ENCODE assay signal across 12 mouse cellular contexts in the genomic region with DNA sequence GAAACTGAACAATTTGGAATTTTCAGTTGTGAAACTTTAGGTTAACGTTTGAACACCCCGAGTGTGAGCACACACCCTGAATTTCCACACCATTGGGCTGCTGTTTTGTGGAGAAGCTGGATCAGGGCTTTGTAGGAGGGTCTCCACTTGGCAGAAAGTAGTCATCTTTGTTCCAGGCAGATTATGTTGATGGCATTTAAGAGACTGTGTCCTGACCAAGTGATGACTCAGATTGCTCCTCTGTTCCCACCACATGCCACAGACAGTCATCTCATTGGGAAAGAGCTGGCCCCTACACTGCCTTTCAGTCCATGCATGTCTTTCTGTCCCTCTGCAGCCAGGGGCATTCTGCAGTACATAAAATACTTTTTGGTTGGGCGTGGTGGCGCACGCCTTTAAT. TPM values are rescaled to one million over a fixed set of nuclear protein-coding genes. Genes with fewer than 3 reads are reported as not detected.
DNase-seq lines count a peak whose midpoint lies in the region; ATAC-seq and TF ChIP-seq lines count a peak whose summit lies in the region.
"Had no signal": no experiment of that assay in that cellular context is flagged by ENCODE, and none has a peak within 500 bp of the region (broad histone marks: within the 10 kb centered on the region; RNA-seq: fewer than 3 reads in every experiment).

No protein-coding gene starts in this region.

- no peak for ATAC-seq in hindbrain, embryonic 11.5 days (ENCODE audit: low FRiP score)
- ATAC-seq in stomach, postnatal 0 days (ENCODE audit: low FRiP score, low TSS enrichment) = no peak

- no peak for TF ChIP-seq CTCF in thymus, adult 2 months (IDR thresholded peaks at IDR 0.05; ENCODE audit: borderline replicate concordance, control insufficient read depth, extremely low read depth, insufficient read depth, low read length, poor library complexity)
- peak; percentile 19; the same call in 1 of the 2 replicates for TF ChIP-seq CTCF in stomach, postnatal 0 days (IDR thresholded peaks at IDR 0.05; ENCODE audit: low read depth)

- WGBS in hindbrain, embryonic 10.5 days = 89% methylated on average over 5 of the region's 5 CpGs
- WGBS in hindbrain, embryonic 11.5 days = 91% methylated on average over 5 of the region's 5 CpGs
- 92% methylated on average over 5 of the region's 5 CpGs for WGBS in thymus, adult 2 months
- 87% methylated on average over 5 of the region's 5 CpGs for WGBS in stomach, postnatal 0 days

- H3K27ac ChIP-seq in hindbrain, embryonic 10.5 days = peak overlapping the region; percentile 99; the same call in 1 of the 2 replicates
- no peak overlapping the region for H3K27ac ChIP-seq in hindbrain, embryonic 11.5 days (ENCODE audit: low read depth, low read length)
- H3K27ac ChIP-seq in thymus, adult 2 months (ENCODE audit: control insufficient read depth, insufficient read depth, low read length) = peak overlapping the region; percentile 90
- 0 out of 2 replicates have a peak overlapping the region, but pooled peaks have one; percentile 18 for H3K27ac ChIP-seq in stomach, postnatal 0 days (replicated peaks)

- no peak for TF ChIP-seq POLR2A in thymus, adult 2 months (IDR thresholded peaks at IDR 0.05; ENCODE audit: control insufficient read depth, extremely low read depth, insufficient read depth, low read length, poor library complexity)

- no peak overlapping the region for H3K4me3 ChIP-seq in hindbrain, embryonic 10.5 days
- no peak overlapping the region for H3K4me3 ChIP-seq in hindbrain, embryonic 11.5 days (ENCODE audit: low read depth, low read length)
- H3K4me3 ChIP-seq in thymus, adult 2 months (ENCODE audit: control insufficient read depth, insufficient read depth, low read length) = no peak overlapping the region
- no peak overlapping the region for H3K4me3 ChIP-seq in stomach, postnatal 0 days (ENCODE audit: low read depth, low read length)

- H3K4me1 ChIP-seq in hindbrain, embryonic 10.5 days (replicated peaks) = peaks cover 29% of the 10 kb centered on the region
- H3K4me1 ChIP-seq in hindbrain, embryonic 11.5 days (replicated peaks; ENCODE audit: control insufficient read depth, insufficient read depth, low read length) = peaks cover 5% of the 10 kb centered on the region
- H3K4me1 ChIP-seq in thymus, adult 2 months (replicated peaks; ENCODE audit: control insufficient read depth, insufficient read depth, low read length) = peaks cover 29% of the 10 kb centered on the region
- H3K4me1 ChIP-seq in stomach, postnatal 0 days (replicated peaks; ENCODE audit: control insufficient read depth, insufficient read depth) = no peaks in the 10 kb centered on the region

- H3K9ac ChIP-seq in hindbrain, embryonic 11.5 days (ENCODE audit: low read depth, low read length) = no peak overlapping the region
- H3K9ac ChIP-seq in stomach, postnatal 0 days (ENCODE audit: low read length) = no peak overlapping the region

- no peak overlapping the region for H3K4me2 ChIP-seq in hindbrain, embryonic 11.5 days (replicated peaks; ENCODE audit: low read depth, low read length)
- H3K4me2 ChIP-seq in stomach, postnatal 0 days (replicated peaks; ENCODE audit: low read depth) = no peak overlapping the region

- H3K27me3 ChIP-seq in hindbrain, embryonic 10.5 days (ENCODE audit: insufficient read depth, poor library complexity, severe bottlenecking) = peaks cover 21% of the 10 kb centered on the region; the same call in 1 of the 2 replicates
- no peaks in the 10 kb centered on the region; the same call in 1 of the 2 replicates for H3K27me3 ChIP-seq in hindbrain, embryonic 11.5 days (ENCODE audit: control insufficient read depth, insufficient read depth, low read length)
- no peaks in the 10 kb centered on the region for H3K27me3 ChIP-seq in thymus, adult 2 months (ENCODE audit: control insufficient read depth, insufficient read depth, low read length)
- H3K27me3 ChIP-seq in stomach, postnatal 0 days (ENCODE audit: control insufficient read depth, insufficient read depth, low read length) = no peaks in the 10 kb centered on the region

- no peaks in the 10 kb centered on the region for H3K9me3 ChIP-seq in hindbrain, embryonic 10.5 days
- H3K9me3 ChIP-seq in hindbrain, embryonic 11.5 days (ENCODE audit: control insufficient read depth, low read length) = no peaks in the 10 kb centered on the region
- no peaks in the 10 kb centered on the region for H3K9me3 ChIP-seq in stomach, postnatal 0 days (ENCODE audit: control insufficient read depth, low read length)

- peak; percentile 62 to 71 for DNase-seq in adrenal gland, adult (ENCODE audit: inconsistent age in 2 of 2, low spot score in 1 of 2)
- no peak for DNase-seq in adrenal gland, postnatal 10 days
- DNase-seq in hindbrain, embryonic 10.5 days (ENCODE audit: low spot score) = no peak
- no peak for DNase-seq in hindbrain, embryonic 11.5 days (ENCODE audit: low spot score)
- no peak for DNase-seq in thymus, adult 2 months
- no peak for DNase-seq in thymus, postnatal 0 days (ENCODE audit: low spot score)
- no peak for DNase-seq in stomach, postnatal 0 days (ENCODE audit: low spot score)
- DNase-seq in retina, embryonic 14.5 days (ENCODE audit: low spot score) = no peak
- DNase-seq: embryo, embryonic 11 days had no signal

- no peak for TF ChIP-seq EP300 in stomach, postnatal 0 days (optimal IDR thresholded peaks at IDR 0.05)

- H3K36me3 ChIP-seq in hindbrain, embryonic 10.5 days = no peaks in the 10 kb centered on the region
- H3K36me3 ChIP-seq in hindbrain, embryonic 11.5 days (ENCODE audit: control insufficient read depth, insufficient read depth, low read length) = no peaks in the 10 kb centered on the region
- no peaks in the 10 kb centered on the region for H3K36me3 ChIP-seq in thymus, adult 2 months (ENCODE audit: control insufficient read depth, insufficient read depth, low read length)
- H3K36me3 ChIP-seq in stomach, postnatal 0 days (ENCODE audit: control insufficient read depth, insufficient read depth, low read length) = no peaks in the 10 kb centered on the region

RNA-seq across cellular contexts. Expression of gene Klf13, which starts 1.6 kb away (rescaled TPM):
- total RNA-seq in adrenal gland, postnatal 10 days (2021) = 10 to 100 TPM; 65.9 to 80.6 TPM
- 31.7 and 33.4 TPM in 2 replicates for polyA plus RNA-seq in hindbrain, embryonic 10.5 days (2016; fragmentation: Nextera tagmentation; extraction: Ambion mirVana)
- 30.4 and 35.4 TPM in 2 replicates for polyA plus RNA-seq in hindbrain, embryonic 11.5 days (2014; fragmentation: Nextera tagmentation; extraction: Ambion mirVana)
- 172 and 234 TPM in 2 replicates for polyA plus RNA-seq in thymus, adult 2 months (2012; rRNA removed)
- polyA plus RNA-seq in thymus, postnatal 0 days (2015; fragmentation: Nextera tagmentation; extraction: Ambion mirVana) = 95.1 and 134 TPM in 2 replicates
- polyA plus RNA-seq in stomach, postnatal 0 days (2015; fragmentation: Nextera tagmentation; extraction: Ambion mirVana) = 25.0 and 26.9 TPM in 2 replicates

RNA-seq across cellular contexts. Expression of gene E030018B13Rik, which starts 23.7 kb away (rescaled TPM):
- total RNA-seq in adrenal gland, postnatal 10 days (2021) = not detected
- not detected in 2 replicates for polyA plus RNA-seq in hindbrain, embryonic 10.5 days (2016; fragmentation: Nextera tagmentation; extraction: Ambion mirVana)
- 0.28 TPM in 1 of 2 replicates, not detected in the other for polyA plus RNA-seq in hindbrain, embryonic 11.5 days (2014; fragmentation: Nextera tagmentation; extraction: Ambion mirVana)
- polyA plus RNA-seq in thymus, adult 2 months (2012; rRNA removed) = not detected in 2 replicates
- polyA plus RNA-seq in thymus, postnatal 0 days (2015; fragmentation: Nextera tagmentation; extraction: Ambion mirVana) = 0.21 and 0.40 TPM in 2 replicates
- not detected in 2 replicates for polyA plus RNA-seq in stomach, postnatal 0 days (2015; fragmentation: Nextera tagmentation; extraction: Ambion mirVana)
- total RNA-seq: gastrocnemius, postnatal 4 days; left cerebral cortex, postnatal 36 days had no signal
- polyA plus RNA-seq: urinary bladder, adult 2 months had no signal

Comparison
In these comparisons a context has a peak if more than half of its experiments do, and no peak if none do; other contexts are left out.
1. DNase-seq: peak in adrenal gland, adult (2 of 2); none in adrenal gland, postnatal 10 days (single experiment), hindbrain, embryonic 10.5 days (single experiment), hindbrain, embryonic 11.5 days (single experiment), thymus, adult 2 months (single experiment), thymus, postnatal 0 days (single experiment), stomach, postnatal 0 days (single experiment) and retina, embryonic 14.5 days (single experiment).